Mouse (Mus musculus) testis, adult 2 months (tissue): ENCODE measurements around the gene Arsj.

Experiments
- CTCF ChIP-seq: fragments of 200-500 bp; IDR thresholded peaks from 2 replicates; pipeline ENCODE4 v1.5.1; 2012; ENCODE audit warnings: low read depth, mild to moderate bottlenecking, inconsistent platforms, low read length, moderate library complexity; ENCODE audit not compliant: control insufficient read depth, insufficient read depth, insufficient replicate concordance
- POLR2A ChIP-seq: fragments of 200-500 bp; IDR thresholded peaks from 2 replicates; pipeline ENCODE4 v1.6.1; 2012; ENCODE audit warnings: low read depth, mild to moderate bottlenecking, inconsistent platforms, low read length, moderate library complexity; ENCODE audit not compliant: control insufficient read depth

GRCm38 (mm10) chr3:126383276-126383675 lies 19.8 kb downstream of the Arsj start:
- TF ChIP-seq CTCF, result no peak
- TF ChIP-seq POLR2A, result no peak
